Mouse (Mus musculus): ENCODE measurements around the gene Unk.
"Not testable (repeated sequence)": the region's sequence is repeated elsewhere in the genome, so short reads cannot be mapped to it uniquely, and the experiment has no call there.

The Unk gene

DNA sequence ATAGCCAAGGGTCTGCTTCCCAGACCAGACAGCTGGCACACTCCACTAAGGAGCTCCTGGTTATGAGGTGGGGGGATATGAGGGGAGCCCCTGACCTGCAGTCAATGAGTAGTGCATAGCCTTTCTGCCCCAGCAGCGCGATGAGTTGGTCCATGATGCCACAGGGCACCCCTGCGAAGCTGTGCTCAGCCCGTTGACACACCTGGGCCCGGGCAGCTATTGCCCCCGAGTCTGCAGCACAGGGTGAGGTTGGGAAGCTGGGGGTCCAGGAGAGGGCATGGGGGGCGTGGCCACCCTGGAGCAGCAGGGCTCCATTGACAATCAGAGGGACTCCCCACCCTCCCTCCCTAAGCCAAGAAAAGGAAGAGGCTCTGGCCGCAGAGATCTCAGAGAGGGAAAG, 20.0 kb upstream of the Unk start:
- DNase-seq (ENCODE audit: extremely low spot score): no peak

DNA sequence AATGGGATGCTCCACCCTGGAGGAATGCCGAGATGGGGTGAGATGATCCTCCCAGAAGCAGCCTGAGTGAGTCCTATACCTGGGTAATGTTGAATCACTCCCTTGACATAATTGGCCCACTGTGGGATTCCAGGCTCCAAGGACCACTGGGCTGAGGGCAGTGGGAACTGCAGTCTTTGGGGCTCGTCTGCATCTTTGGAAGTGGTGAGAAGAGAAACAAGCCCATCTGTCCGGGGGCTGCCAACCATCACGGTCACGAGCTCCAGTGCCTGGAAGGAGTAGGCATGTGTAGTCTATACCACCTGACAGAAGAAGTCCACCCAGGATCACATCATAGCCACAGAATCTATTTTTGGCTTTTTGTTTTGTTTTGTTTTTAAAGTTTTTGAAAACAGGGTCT, 19.2 kb upstream of the Unk start:
- DNase-seq (ENCODE audit: extremely low spot score): no peak

DNA sequence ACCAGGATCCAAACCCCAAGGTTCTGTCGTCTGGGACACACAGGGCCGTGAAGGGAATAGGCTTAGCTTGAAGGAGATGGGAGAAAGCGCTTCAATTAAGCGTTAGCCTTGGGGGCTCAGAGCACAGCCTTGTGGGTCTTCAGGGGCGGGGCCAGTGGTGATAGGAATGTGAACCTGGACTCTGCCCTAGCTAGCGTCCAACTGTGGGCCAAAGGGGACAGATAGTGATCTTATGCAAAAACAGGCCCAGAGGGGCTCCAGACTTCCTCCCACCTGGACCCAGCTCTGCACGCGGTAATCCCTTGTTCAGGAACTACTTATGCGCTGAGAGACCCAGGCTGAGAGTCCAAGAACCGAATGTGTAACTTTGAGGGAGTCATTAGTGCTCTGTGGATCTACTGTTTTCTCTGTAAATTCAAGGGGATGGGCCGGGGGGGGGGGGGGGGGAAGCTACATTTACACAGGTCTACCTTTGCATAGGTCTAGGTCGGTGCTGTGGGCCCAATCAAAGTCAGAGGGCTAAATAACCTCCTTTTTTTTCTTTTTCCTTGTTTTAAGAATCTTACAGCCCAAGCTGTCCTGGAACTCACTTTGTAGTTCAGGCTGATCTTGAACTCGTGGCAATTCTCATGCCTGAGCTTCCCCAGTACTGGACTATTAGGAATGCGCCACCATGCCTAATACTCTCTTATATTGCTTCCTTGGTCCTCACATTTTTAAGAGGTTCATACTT, 18.4 kb upstream of the Unk start:
- DNase-seq (ENCODE audit: extremely low spot score): peak; percentile 46

DNA sequence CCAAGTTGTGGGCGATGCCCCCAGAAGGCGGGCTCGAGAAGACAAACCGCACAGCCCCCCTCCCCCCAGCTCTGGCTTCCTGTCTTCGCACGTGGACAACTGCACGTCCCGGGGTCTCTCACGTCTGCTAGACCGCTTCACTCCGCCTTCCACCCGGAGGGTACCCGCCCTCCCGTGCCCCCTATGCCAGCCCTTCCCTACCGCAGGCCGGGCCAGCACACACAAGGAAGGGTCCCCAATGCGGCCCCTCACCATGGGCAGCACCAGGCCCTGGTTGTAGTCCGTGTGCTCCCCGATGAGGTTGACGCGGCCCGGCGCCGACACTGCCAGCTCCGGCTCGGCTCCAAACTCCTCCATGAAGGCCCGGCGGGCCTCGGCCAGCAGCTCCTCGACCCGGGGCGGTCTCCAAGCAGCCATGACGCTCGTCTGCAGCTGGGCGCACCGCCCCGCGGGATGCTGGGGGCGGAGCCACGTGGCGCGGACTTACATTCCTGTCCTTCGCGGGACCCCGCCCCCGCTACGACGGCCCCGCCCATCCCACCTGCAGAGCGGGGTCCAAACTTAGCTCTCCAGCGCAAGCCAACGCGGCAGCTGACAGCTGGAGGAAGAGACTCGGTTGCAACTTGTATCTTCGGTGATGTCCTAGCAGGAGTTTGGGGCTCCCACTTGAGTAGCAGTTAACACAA, 17.7 kb upstream of the Unk start, which contains the start of gene Galk1:
TSS of gene Galk1 (minus strand) at position 458 of the 686 bp plus-strand sequence.
- peak; percentile 93 for DNase-seq (ENCODE audit: extremely low spot score)

DNA sequence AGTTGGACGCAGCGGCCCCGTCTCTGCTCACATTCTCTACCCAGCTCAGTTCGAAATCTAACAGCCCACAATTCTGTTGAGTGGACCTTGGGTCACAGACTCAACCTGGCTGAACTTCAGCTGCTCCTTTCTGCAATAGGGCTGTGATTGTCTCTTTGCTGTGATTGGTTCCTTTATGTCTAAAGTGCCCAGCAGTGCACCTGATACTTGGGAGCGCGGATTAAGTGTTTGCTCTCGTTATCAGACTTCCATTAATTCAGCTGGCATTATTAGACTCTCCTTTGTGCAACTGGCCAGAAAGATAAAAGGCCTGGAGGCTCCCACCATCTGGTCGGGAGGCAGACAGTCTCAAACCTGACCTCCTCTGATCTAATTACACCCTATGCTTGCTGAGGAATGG, 15.3 kb upstream of the Unk start:
- DNase-seq (ENCODE audit: extremely low spot score): no peak

DNA sequence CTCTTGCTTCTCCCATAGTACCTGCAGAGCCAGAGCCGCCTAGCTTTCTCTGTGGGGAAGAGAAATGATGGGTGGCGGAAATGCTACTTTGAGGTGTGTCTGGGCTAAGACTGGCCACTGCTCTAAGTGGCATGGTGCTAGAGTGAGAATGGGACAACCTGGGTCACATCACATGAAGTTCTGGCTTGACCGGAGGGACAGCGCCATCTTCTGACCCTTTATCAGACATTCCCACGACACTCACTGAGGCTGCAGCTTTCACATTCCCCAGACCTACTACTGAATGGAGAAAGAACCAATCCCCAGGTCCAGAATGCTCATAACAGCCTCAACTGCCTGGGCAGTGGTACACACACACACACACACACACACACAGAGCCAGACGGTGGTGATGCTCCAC, 12.0 kb upstream of the Unk start:
- DNase-seq (ENCODE audit: extremely low spot score): peak; percentile 63

DNA sequence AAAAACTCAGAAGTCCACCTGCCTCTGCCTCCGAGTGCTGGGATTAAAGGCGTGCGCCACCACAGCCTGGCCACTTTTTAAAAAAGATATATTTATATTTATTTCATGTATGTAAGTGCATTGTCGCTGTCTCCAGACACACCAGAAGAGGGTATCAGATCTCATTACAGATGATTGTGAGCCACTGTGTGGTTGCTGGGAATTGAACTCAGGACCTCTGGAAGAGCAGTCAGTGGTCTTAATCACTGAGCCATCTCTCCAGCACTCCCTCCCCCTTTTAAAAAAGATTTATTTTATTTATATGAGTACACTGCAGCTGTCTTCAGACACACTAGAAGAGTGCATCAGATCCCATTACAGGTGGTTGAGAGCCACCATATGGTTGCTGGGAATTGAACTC, 11.3 kb upstream of the Unk start:
- DNase-seq (ENCODE audit: extremely low spot score): not testable (repeated sequence)

DNA sequence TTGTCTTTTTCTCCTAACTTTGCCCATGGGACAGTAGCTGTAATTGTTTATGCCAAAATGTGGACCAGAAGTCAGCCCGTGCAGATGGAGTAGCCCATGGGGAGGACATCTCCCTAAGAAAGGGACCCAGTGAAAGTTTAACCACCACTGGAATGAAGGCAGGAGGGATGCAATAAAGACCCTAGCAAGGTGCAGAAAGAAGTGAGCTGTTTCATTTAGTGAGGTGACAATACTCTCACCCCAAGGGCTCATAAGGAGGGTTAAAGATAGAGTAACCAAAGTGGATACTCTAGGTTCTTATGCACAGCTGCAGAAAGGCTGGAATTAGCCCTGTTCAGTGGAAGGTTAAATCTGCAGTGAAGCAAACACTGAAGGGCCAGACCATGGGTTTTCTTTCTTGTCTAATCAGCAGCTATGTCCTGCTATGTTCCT, 10.7 kb upstream of the Unk start:
- DNase-seq (ENCODE audit: extremely low spot score): no peak

DNA sequence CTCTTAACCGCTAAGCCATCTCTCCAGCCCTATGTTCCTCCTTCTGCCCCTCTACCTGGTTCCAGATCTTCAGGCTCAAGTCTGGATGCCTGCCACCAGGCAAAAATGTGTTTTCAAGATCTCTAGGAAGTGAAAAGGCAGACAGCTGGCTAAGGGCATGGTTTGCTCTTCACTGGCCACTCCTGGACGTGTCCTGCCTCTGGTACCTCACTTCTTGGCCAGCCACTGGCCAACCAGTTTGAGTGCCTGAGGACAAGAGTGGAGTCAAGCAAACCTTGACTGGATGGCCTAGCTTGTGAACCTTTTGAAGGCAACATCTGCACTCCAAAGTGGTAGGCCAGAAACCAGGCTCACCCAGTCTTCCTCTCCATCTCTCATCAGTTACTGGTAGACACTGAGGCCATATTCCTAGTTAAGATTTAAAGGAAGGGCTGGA, 10.1 kb upstream of the Unk start:
- DNase-seq (ENCODE audit: extremely low spot score): peak; percentile 37

DNA sequence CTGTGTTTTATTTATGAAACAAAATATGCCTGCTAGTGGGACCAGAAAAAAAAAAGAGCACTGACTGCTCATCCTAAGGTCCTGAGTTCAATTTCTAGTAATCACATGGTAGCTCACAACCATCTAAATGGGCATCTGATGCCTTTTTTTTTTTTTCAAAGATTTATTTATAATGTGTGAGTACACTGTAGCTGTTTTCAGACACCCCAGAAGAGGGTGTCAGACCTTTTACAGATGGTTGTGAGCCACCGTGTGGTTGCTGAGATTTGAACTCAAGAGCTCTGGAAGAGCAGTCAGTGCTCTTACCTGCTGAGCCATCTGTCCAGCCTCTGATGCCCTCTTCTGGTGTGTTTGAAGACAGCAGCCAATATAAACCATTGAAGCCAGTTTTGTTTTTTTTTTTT, 9.6 kb upstream of the Unk start:
- DNase-seq (ENCODE audit: extremely low spot score): no peak

DNA sequence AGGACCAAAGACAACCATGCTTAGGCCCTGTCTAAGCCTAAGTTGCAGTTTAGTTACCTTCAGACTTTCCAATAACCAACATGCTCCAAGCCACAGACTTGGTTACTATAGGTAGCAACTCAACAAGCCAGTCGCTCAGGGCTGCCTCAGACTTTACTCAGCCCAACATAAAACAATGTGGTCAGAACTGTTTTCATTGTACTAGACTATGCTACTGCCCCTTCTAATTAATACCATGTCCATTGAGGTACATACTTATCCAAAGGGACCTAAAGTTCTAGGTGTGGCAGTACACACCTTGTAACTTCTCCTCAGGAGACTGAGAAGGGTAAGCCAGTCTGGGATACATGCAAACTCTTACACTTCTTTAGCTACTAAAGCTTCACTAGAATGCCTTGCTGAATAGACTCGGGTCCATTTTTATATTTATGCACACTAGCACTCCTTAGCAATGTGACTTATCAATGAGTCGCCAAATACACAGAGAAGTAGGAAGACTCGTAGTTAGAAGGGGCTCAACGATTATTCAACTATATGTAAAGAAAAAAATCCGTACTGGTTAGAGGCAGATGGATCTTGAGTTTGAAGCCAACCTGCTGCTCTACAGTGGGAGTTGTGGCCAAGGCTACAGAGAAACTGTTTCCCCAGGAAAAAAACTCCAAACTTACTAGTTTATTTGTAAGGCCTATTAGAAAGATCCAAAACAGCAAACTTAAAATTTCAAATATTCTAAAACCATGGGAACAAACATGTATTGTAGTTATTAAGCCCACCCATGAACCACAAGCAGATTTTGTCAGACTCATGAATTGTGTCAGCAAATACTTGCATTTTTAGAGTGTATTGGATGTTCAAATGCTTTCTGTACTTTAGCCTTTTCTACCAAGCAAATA, 8.5 kb upstream of the Unk start:
- DNase-seq (ENCODE audit: extremely low spot score): peak; percentile 46

DNA sequence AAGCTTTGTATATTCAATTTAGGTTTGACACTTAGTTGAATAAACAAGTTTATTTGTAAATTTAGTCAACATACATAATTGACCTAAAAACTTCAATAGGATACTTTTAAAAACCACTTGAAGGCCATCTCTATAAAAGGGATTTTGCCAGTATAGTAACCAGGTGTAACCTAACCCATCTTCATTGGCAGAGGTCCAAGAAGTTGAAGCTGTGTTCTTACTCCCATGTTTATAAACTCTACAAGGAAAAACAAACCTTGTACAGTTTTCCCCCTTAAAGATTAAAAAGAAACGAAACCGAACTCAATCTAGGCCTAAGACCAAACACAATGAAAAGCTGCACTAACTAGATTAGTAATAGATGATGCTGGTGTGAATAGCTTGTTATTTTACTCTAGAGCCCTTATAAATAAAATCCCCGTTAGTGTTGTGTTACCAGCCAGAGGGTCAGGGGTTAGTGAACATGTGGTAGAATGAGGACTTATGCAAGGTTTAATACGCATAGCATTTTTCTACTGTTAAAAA, 7.8 kb upstream of the Unk start:
- no peak for DNase-seq (ENCODE audit: extremely low spot score)

DNA sequence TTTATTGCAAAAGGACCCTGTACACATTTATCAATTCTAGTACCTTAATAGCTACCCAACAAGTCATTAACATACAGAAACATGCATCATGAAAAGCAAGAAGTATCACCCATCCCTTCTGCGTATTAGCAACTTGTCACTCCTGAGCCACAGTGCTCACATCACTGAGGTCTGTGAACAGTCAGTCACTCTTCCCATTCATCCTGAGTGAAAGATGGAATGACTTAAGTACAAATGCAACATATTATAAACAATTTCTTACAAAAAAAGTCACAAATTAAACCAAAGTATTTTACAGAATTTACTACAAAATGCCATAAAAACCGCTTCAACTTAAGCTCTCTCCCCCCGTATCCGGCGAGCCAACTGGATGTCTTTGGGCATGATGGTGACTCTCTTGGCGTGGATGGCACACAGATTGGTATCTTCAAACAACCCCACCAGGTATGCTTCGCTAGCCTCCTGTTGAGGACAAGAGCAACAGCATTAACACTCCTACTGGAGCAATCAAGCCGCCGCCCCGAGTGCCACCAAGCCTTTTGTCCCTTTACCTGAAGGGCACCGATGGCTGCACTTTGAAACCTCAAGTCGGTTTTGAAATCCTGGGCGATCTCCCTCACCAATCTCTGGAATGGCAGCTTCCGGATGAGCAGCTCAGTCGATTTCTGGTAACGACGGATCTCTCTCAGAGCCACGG, 6.9 kb upstream of the Unk start:
- not testable (repeated sequence) for DNase-seq (ENCODE audit: extremely low spot score)

DNA sequence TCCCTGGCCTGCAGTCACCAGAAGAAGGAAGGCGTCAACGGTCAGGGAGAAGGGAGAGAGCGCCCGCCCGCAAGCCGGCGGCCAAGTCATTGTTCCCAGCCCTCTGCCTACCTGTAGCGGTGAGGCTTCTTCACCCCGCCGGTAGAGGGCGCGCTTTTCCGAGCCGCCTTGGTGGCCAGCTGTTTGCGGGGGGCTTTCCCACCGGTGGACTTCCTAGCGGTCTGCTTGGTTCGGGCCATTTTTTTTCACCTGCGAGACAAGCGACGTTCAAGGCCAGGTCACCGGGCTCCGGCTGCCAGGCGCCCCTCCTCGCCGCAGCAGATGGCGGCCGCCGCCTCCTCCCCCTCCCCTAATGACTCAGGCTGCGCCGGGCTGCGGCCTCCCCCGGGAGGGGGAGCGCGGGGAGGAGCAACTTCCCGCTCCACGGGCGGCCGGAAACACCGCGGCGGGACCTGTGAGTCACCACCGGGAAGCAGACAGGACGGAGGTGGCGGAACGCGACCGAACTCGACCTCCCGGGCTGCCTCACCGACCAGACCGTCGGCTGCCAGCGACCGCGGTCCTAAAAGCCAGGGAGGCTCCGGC, 6.3 kb upstream of the Unk start:
- no peak for DNase-seq (ENCODE audit: extremely low spot score)

DNA sequence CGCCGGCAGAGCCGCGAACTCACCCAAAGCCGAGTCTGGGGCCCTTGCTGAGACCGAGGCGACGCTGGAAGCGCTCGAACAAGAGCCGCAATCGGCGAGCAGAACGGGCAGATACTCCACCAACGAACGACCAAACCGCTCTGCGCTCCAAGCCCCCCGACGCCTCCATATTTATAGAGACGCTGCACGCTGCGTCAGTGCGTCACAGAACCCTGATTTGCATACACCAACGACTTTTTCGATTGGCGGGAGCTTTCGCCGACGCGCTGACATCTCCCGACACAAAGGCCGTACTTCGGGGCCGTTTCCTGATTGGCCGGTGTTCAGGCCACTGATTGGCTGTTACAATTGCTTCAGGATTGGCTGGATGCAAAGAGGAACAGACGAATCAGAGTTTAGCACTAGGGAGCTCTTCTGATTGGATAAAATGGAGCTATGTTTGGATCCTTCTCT, 5.7 kb upstream of the Unk start:
- DNase-seq (ENCODE audit: extremely low spot score): peak; percentile 99

DNA sequence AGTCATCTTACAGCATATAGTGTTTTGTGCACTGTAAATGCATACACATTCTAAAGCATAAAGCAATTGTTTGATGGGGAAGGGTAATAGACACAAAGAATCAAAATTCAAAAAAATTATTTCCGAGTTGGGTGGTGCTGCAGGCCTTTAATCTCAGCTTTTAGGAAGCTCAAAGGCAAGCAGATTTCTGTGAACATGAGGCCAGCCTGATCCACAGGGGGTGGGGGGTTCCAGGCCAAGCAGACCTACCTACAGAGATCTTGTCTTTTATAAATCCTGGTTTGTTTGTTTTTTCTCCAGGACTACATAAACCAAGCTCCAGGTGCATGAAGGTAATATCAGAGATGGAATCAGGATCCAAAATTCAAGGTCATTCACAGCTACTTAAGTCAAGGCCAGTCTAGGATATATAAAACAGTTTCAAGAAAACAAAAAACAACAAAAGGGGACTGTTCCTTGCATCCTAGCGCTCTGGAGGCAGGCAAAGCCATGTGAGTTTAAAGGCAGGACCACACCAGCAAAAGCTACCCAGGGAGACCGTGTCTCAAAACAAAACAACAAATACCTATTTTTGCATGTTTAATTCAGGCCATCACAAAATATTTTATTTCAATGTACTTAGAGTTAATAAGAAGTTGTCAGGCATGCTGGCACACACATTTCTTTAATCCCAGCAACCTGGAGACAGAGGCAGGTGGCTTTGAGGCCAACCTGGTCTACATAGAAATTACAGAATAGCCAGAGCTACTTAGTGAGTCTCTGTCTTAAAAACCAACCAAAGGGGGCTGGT, 4.9 kb upstream of the Unk start:
- no peak for DNase-seq (ENCODE audit: extremely low spot score)

DNA sequence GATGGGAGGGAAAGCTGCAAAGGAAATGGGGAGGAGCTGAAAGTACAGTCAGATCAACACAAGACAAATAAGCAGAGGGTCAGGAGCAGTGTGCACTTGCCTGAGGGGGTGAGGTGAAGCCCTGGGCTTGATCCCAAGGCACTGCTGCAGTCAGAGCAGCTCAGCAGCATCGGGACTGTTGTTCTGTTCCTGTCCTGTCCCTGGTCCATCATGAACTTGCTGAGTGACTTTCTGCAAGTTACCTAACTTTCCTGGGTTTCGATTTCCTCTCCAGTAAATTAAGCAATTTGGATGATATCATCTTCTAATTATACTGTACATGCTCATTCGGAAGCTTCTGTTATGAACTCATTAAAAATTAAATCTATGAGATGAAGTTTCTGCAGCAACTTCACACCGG, 2.4 kb upstream of the Unk start, which contains the start of gene H3f3b:
TSS of gene H3f3b (minus strand) at position 207 of the 400 bp plus-strand sequence.
- DNase-seq (ENCODE audit: extremely low spot score): no peak

DNA sequence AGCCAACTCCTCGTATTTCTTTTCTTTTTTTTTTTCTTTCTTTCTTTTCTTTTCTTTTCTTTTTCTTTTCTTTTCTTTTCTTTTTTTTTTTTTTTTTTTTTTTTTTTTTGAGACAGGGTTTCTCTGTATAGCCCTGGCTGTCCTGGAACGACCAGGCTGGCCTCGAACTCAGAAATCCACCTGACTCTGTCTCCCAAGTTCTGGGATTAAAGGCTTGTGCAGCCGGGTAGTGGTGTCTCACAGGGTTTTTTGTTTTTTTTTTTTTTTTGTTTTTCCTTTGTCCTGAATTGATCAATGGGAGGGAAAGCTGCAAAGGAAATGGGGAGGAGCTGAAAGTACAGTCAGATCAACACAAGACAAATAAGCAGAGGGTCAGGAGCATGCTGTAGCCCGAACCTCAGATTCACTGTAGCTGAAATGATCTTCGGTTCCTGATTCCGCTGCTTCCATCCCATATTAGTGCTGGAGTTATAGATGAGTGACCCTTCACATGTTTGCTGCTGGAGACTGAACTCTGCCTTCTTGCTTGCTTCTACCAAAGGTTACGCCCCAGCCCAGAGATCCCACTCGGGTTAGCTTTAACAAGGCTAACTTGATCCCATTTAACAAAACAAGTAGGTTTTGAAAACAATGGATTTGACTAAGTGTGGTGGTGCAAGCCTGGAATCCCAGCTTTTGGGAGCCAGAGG, 1.8 kb upstream of the Unk start:
- no peak for DNase-seq (ENCODE audit: extremely low spot score)

DNA sequence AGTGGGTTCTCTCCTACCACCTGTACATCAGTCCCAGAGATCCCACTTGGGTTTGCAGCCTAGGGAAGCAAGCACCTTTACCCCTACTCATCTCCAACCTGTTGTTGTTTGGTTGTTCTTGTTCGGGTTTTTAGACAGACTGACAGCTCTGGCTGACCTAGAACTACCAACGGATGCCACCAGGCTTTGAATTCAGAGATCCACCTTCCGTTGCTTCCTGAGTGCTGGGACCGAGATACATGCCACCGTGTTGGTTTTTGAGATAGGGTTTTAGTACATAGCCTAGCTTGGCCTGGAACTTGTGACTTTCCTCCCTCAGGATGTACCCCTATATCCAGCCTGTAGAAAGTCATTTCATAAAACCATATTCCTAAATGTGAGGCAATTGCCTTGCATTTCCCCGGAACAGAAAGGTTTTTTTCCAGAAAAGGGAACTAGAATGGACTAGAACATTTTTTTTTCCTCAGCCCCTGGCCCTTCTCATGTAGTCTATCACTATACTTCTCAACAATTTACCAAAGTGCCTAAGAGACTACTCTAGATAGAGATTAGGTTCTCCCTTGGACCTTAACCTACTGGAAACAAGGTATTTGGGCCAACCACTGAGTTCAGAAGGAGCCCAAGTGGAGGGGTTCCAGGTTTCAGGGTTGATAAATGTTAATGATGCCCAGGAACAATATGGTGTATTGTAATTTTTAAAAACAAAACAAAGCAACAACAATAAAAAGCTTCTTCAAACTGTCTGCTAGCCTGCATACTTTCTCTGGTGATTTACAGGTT, 846 bp upstream of the Unk start:
- DNase-seq (ENCODE audit: extremely low spot score): no peak
